Mouse (Mus musculus): ENCODE results near the gene Olfr282. TPM values are rescaled to one million over a fixed set of nuclear protein-coding genes. Genes with fewer than 3 reads are reported as not detected.

Olfr282 gene
- polyA plus RNA-seq, 1 experiment, result not detected

GRCm38 (mm10) chr15:98448521-98448920, 17.5 kb downstream of the Olfr282 start:
- H3K9me3 ChIP-seq (replicated peaks; ENCODE audit: control insufficient read depth, insufficient read depth, low read length, poor library complexity, severe bottlenecking), result no peaks in the 10 kb centered on the region
- no peaks in the 10 kb centered on the region for H3K4me1 ChIP-seq (ENCODE audit: control insufficient read depth, insufficient read depth, low read length)
- peaks cover 1% of the 10 kb centered on the region; the same call in 1 of the 2 replicates for H3K27me3 ChIP-seq (ENCODE audit: control insufficient read depth, insufficient read depth, low read length, poor library complexity, severe bottlenecking)
- no peaks in the 10 kb centered on the region for H3K36me3 ChIP-seq (ENCODE audit: control insufficient read depth, insufficient read depth, low read length, poor library complexity, severe bottlenecking)
- H3K4me3 ChIP-seq (ENCODE audit: low read depth, low read length), result no peak overlapping the region
- H3K9ac ChIP-seq (ENCODE audit: low read depth, poor library complexity, severe bottlenecking), result no peak overlapping the region
- TF ChIP-seq EP300 (IDR thresholded peaks at IDR 0.05; ENCODE audit: insufficient read depth, low read depth, low read length) (no peak), CTCF (IDR thresholded peaks at IDR 0.05; ENCODE audit: low read depth, low read length) (no peak), POLR2A (IDR thresholded peaks at IDR 0.05; ENCODE audit: insufficient read depth, low read length) (no peak)
- no peak overlapping the region for H3K27ac ChIP-seq (ENCODE audit: insufficient read depth, low read length)

GRCm38 (mm10) chr15:98452288-98452687, 21.3 kb downstream of the Olfr282 start, which contains the start of gene Olfr281:
TSS of gene Olfr281 (plus strand) at chr15:98452588.
- H3K27ac ChIP-seq (ENCODE audit: insufficient read depth, low read length), result no peak within 1 kb of the TSS

GRCm38 (mm10) chr15:98469596-98469995, 38.6 kb downstream of the Olfr282 start, which contains the start of gene OR5BS1P:
TSS of gene OR5BS1P (plus strand) at chr15:98469896.
- Histone ChIP-seq H3K27ac (ENCODE audit: insufficient read depth, low read length) (no peak within 1 kb of the TSS), H3K4me1 (ENCODE audit: control insufficient read depth, insufficient read depth, low read length) (no peaks in the 10 kb centered on the region), H3K9me3 (replicated peaks; ENCODE audit: control insufficient read depth, insufficient read depth, low read length, poor library complexity, severe bottlenecking) (no peaks in the 10 kb centered on the region), H3K36me3 (ENCODE audit: control insufficient read depth, insufficient read depth, low read length, poor library complexity, severe bottlenecking) (no peaks in the 10 kb centered on the region), H3K4me3 (ENCODE audit: low read depth, low read length) (no peak within 1 kb of the TSS), H3K9ac (ENCODE audit: low read depth, poor library complexity, severe bottlenecking) (no peak within 1 kb of the TSS), H3K27me3 (ENCODE audit: control insufficient read depth, insufficient read depth, low read length, poor library complexity, severe bottlenecking) (no peaks in the 10 kb centered on the region)
- TF ChIP-seq POLR2A (IDR thresholded peaks at IDR 0.05; ENCODE audit: insufficient read depth, low read length) (no peak), EP300 (IDR thresholded peaks at IDR 0.05; ENCODE audit: insufficient read depth, low read depth, low read length) (no peak), CTCF (IDR thresholded peaks at IDR 0.05; ENCODE audit: low read depth, low read length) (no peak)

More at GRCm38 (mm10) chr15:98452288-98452687, 21.3 kb downstream of the Olfr282 start, which contains the start of gene Olfr281:
- no peak within 1 kb of the TSS for H3K4me3 ChIP-seq (ENCODE audit: low read depth, low read length)
- no peaks in the 10 kb centered on the region for H3K27me3 ChIP-seq (ENCODE audit: control insufficient read depth, insufficient read depth, low read length, poor library complexity, severe bottlenecking)
- no peak within 1 kb of the TSS for H3K9ac ChIP-seq (ENCODE audit: low read depth, poor library complexity, severe bottlenecking)
- no peaks in the 10 kb centered on the region for H3K4me1 ChIP-seq (ENCODE audit: control insufficient read depth, insufficient read depth, low read length)
- H3K36me3 ChIP-seq (ENCODE audit: control insufficient read depth, insufficient read depth, low read length, poor library complexity, severe bottlenecking), result no peaks in the 10 kb centered on the region
- no peaks in the 10 kb centered on the region for H3K9me3 ChIP-seq (replicated peaks; ENCODE audit: control insufficient read depth, insufficient read depth, low read length, poor library complexity, severe bottlenecking)
- TF ChIP-seq CTCF (IDR thresholded peaks at IDR 0.05; ENCODE audit: low read depth, low read length), result no peak
- no peak for TF ChIP-seq POLR2A (IDR thresholded peaks at IDR 0.05; ENCODE audit: insufficient read depth, low read length)
- TF ChIP-seq EP300 (IDR thresholded peaks at IDR 0.05; ENCODE audit: insufficient read depth, low read depth, low read length), result no peak

GRCm38 (mm10) chr15:98471539-98471938, 40.5 kb downstream of the Olfr282 start:
- Histone ChIP-seq H3K27me3 (ENCODE audit: control insufficient read depth, insufficient read depth, low read length, poor library complexity, severe bottlenecking) (no peaks in the 10 kb centered on the region), H3K4me1 (ENCODE audit: control insufficient read depth, insufficient read depth, low read length) (no peaks in the 10 kb centered on the region), H3K27ac (ENCODE audit: insufficient read depth, low read length) (no peak overlapping the region), H3K4me3 (ENCODE audit: low read depth, low read length) (no peak overlapping the region), H3K9ac (ENCODE audit: low read depth, poor library complexity, severe bottlenecking) (no peak overlapping the region), H3K36me3 (ENCODE audit: control insufficient read depth, insufficient read depth, low read length, poor library complexity, severe bottlenecking) (no peaks in the 10 kb centered on the region), H3K9me3 (replicated peaks; ENCODE audit: control insufficient read depth, insufficient read depth, low read length, poor library complexity, severe bottlenecking) (no peaks in the 10 kb centered on the region)
- TF ChIP-seq POLR2A (IDR thresholded peaks at IDR 0.05; ENCODE audit: insufficient read depth, low read length) (no peak), CTCF (IDR thresholded peaks at IDR 0.05; ENCODE audit: low read depth, low read length) (no peak), EP300 (IDR thresholded peaks at IDR 0.05; ENCODE audit: insufficient read depth, low read depth, low read length) (no peak)

- no peak overlapping the region for H3K27ac ChIP-seq (ENCODE audit: insufficient read depth, low read length)
- no peak overlapping the region for H3K4me3 ChIP-seq (ENCODE audit: low read depth, low read length)
- H3K9me3 ChIP-seq (replicated peaks; ENCODE audit: control insufficient read depth, insufficient read depth, low read length, poor library complexity, severe bottlenecking), result no peaks in the 10 kb centered on the region
- TF ChIP-seq POLR2A (IDR thresholded peaks at IDR 0.05; ENCODE audit: insufficient read depth, low read length) (no peak), CTCF (IDR thresholded peaks at IDR 0.05; ENCODE audit: low read depth, low read length) (no peak), EP300 (IDR thresholded peaks at IDR 0.05; ENCODE audit: insufficient read depth, low read depth, low read length) (no peak)
- H3K27me3 ChIP-seq (ENCODE audit: control insufficient read depth, insufficient read depth, low read length, poor library complexity, severe bottlenecking), result no peaks in the 10 kb centered on the region
- no peak overlapping the region for H3K9ac ChIP-seq (ENCODE audit: low read depth, poor library complexity, severe bottlenecking)
- no peaks in the 10 kb centered on the region for H3K4me1 ChIP-seq (ENCODE audit: control insufficient read depth, insufficient read depth, low read length)
- H3K36me3 ChIP-seq (ENCODE audit: control insufficient read depth, insufficient read depth, low read length, poor library complexity, severe bottlenecking), result no peaks in the 10 kb centered on the region
These were observed 43.9 kb downstream of the Olfr282 start for GRCm38 (mm10) chr15:98474958-98475357.

- TF ChIP-seq EP300 (IDR thresholded peaks at IDR 0.05; ENCODE audit: insufficient read depth, low read depth, low read length) (no peak), CTCF (IDR thresholded peaks at IDR 0.05; ENCODE audit: low read depth, low read length) (peak; percentile 65)
- Histone ChIP-seq H3K27ac (ENCODE audit: insufficient read depth, low read length) (no peak overlapping the region), H3K4me3 (ENCODE audit: low read depth, low read length) (no peak overlapping the region), H3K27me3 (ENCODE audit: control insufficient read depth, insufficient read depth, low read length, poor library complexity, severe bottlenecking) (no peaks in the 10 kb centered on the region), H3K9me3 (replicated peaks; ENCODE audit: control insufficient read depth, insufficient read depth, low read length, poor library complexity, severe bottlenecking) (no peaks in the 10 kb centered on the region), H3K4me1 (ENCODE audit: control insufficient read depth, insufficient read depth, low read length) (no peaks in the 10 kb centered on the region), H3K9ac (ENCODE audit: low read depth, poor library complexity, severe bottlenecking) (no peak overlapping the region), H3K36me3 (ENCODE audit: control insufficient read depth, insufficient read depth, low read length, poor library complexity, severe bottlenecking) (no peaks in the 10 kb centered on the region)
These were observed 44.4 kb downstream of the Olfr282 start for GRCm38 (mm10) chr15:98475382-98475781.
